Mouse (Mus musculus) layer of hippocampus, adult 2 months (tissue): Measurements from ENCODE around the gene Banf2. TPM values are rescaled to one million over a fixed set of nuclear protein-coding genes. Genes with fewer than 3 reads are reported as not detected.

ENCODE experiments used
- DNase-seq, 2 experiments: peaks; one replicate each; pipeline ENCODE4 v3.0.0; 2022; ENCODE audit warnings: low spot score in 2 of 2
- H3K27ac ChIP-seq: fragments of 200-600 bp; 2 replicates; pipeline ENCODE4 v1.8.1; 2022
- H3K4me3 ChIP-seq: fragments of 200-600 bp; 2 replicates; pipeline ENCODE4 v1.8.1; 2022; ENCODE audit warnings: mild to moderate bottlenecking
- CTCF ChIP-seq: fragments of 200-600 bp; conservative IDR thresholded peaks from 2 replicates; pipeline ENCODE4 v1.8.1; 2022; ENCODE audit warnings: antibody characterized with exemption, mild to moderate bottlenecking, moderate library complexity
- total RNA-seq, 2 experiments: library from RNA; stranded (reverse); gene quantifications; 2 replicates each; pipeline ENCODE4 v1.2.3; 2021

The Banf2 gene
- total RNA-seq, 2 experiments from 2014 or later: not detected

DNA sequence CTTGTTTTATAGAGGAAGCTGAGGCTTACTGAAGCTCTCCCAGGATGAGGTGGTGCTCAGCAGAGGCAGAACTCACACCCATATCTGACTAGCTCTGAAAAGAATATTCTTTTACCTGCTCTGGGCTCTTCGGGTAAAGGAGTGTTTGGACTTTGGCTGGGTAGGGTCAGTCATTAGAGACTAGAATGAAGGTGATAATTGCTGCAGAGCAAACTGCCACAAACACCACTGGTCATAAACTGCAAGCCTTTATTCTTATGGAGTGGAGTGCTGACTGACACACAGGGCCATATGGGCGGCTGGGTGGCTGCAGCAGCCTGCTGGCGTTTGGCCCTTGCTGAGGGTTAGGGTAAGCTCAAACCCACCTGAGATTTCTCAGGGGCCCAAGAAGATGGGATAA is 46.0 kb downstream of the Banf2 start:
- DNase-seq: no peak
- Histone ChIP-seq H3K4me3 (no peak overlapping the region), H3K27ac (no peak overlapping the region)
- TF ChIP-seq CTCF: no peak

DNA sequence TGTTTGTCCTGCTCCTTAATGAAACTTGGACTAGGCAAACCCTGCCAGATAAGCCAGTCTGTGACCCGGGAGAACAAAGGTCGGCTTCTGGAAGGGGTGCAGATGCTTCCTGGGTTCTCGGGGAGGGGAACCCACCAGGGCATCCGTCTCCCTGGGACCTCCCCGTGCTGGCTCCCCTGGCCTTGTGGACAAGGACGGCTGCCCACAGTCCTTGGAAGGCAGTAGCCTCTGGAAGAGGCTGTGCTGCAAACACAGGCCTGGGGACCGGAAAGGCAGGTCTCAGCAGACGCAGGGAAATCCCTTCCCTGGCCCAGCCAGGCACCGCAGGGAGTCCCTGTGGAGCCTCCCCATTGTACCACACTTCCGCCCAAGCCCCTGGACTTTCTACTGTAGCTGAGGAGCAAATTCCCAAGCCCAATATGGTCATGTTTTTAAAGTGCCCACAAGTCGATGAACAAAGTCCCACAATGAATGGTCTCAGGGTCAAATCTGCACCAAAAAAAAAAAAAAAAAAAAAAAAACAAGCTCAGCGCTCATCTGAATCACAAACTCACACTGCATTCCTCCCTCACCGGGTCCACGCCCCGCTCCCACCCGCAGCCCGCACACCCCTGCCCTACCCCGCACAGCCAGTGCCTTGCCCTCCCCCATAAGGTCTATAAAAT is 53.5 kb downstream of the Banf2 start:
- H3K4me3 ChIP-seq: no peak overlapping the region
- peak overlapping the region; percentile 43; the same call in 1 of the 2 replicates for H3K27ac ChIP-seq
- TF ChIP-seq CTCF: no peak
- no peak for DNase-seq

DNA sequence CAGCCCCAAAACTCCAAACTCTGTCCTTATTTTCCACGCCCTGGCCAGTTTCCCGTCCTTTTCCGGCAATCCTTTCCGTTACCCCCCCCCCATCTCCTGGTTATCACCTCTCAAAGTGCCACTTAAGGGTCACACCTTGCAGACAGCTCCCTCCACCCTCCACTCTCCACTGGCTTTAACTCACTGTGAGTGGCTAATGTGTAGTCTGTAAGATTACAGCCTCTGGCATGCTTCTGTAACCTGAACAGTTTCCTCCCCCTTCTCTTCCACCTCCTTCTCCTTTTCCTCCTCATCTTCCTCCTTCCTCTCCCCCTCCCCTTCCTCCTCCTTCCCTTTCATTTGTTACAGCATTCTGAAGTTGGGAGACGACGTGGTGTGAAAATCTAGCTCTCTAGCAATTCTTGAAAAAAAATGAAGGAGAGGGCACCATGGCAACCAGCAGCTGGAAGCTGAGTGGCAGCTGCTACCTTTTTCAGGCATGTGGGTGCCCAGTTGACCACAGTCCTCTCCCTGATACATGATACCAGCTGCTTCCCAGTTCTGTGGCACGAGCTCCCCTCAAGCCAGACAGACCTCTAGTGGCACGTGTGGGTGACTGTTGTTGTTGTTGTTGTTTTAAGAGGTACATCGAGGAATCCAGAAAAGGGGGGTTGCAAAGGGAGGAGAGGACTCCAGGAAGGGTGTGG is 55.2 kb downstream of the Banf2 start:
- no peak for TF ChIP-seq CTCF
- DNase-seq: no peak
- H3K27ac ChIP-seq: no peak overlapping the region
- no peak overlapping the region for H3K4me3 ChIP-seq

DNA sequence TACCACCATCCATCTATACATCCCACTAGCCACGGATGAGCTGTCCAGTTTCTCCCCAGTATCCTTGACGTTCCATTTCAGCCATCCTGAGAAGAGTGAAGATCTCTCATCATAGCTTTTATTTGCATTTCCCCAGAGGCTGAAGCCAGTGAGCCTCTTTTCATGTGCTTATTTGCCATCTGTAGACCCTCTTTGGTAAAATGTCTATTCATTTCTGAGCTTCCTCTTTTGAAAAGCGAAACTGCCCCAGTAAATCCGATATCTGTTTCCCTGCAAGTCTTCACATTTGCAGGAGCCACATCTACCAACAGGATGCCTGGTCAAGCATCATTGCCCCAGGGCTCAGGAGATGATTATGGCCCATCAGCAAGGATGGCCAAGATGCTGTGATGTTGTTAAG is 59.9 kb downstream of the Banf2 start:
- TF ChIP-seq CTCF: no peak
- Histone ChIP-seq H3K27ac (no peak overlapping the region), H3K4me3 (no peak overlapping the region)
- no peak for DNase-seq

DNA sequence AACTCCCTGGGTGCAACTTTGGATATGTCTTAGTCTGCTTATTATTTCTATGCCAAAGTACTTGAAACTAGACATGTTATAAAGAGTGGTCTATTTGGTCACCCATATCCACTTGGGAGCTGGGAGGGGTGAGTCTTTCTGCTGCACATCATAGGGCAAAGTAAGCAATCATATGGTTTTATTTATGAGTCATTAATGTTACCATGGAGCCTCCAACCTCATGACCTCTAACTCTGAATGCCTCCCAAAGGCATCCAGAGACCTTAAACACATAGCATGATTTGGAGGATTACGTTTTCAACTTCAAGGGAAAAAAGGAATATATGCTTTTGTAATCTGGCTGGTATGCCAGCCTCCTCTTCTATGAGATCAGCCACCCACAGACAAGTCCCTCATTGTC is 61.9 kb downstream of the Banf2 start:
- H3K27ac ChIP-seq: no peak overlapping the region
- TF ChIP-seq CTCF: no peak
- DNase-seq: no peak
- H3K4me3 ChIP-seq: no peak overlapping the region

DNA sequence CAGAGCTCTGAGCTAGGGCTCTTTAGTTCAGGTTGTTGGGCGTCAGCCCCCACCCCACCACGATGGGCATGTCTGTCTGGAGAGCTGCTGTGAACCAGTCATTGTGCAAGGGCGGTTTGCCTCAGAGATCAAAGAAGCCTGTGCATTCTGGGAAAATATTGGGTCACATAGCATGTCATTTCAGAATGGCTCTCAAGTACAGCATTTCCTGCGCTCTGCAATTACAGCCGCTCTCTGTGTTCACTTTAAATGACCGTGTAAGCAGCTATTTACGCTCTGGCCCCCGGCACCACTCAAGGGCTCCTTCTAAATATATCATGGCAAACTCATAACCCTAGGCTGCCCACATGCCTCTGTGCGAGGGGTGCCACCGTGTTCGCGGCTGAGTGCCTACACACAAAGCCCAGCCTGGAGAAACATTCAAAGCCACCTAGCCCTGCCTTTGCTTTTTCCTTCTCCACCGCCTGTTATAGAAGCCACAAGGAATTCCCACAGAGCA is 68.7 kb downstream of the Banf2 start:
- H3K4me3 ChIP-seq: no peak overlapping the region
- no peak for TF ChIP-seq CTCF
- DNase-seq: no peak
- no peak overlapping the region for H3K27ac ChIP-seq

DNA sequence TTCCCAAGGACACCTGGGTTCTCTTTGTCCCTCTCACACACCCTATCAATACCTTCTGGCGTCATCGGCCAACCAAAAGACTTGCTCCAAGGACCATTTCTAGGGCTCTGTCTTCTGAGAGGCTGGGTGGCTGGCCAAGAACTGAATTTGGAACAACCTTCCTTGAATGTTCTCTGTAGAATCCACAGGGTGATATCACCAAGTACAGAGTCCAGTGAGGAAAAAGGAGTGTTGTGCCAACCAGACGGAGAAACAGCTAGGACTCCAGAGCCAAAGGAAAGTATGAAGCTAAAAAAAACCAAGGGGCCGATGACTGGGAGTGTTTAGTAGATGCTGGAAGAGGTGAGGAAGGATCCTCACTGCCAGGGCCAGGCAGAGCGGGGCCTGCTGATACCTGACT is 74.5 kb downstream of the Banf2 start:
- Histone ChIP-seq H3K4me3 (no peak overlapping the region), H3K27ac (no peak overlapping the region)
- TF ChIP-seq CTCF: no peak
- no peak for DNase-seq

DNA sequence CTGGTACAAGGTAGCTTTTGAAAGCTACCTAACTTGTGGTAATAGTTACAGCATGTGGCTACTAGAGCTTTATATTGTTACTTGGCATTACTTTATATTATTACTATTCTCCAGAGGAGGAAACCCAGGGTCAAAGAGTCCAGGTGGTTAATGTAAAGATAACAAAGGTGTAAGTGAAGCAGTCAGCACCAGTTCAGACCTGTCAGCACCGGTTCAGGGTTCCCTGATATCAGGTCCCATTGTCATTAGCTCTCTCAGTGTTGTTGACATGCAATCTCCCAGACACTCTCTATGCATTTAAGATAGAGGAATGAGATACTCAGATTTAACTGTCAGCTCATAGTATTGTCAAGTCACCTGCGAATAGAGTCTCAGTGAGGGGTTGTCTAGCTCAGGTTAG is 75.0 kb downstream of the Banf2 start:
- TF ChIP-seq CTCF: no peak
- H3K4me3 ChIP-seq: no peak overlapping the region
- no peak overlapping the region for H3K27ac ChIP-seq
- no peak for DNase-seq

DNA sequence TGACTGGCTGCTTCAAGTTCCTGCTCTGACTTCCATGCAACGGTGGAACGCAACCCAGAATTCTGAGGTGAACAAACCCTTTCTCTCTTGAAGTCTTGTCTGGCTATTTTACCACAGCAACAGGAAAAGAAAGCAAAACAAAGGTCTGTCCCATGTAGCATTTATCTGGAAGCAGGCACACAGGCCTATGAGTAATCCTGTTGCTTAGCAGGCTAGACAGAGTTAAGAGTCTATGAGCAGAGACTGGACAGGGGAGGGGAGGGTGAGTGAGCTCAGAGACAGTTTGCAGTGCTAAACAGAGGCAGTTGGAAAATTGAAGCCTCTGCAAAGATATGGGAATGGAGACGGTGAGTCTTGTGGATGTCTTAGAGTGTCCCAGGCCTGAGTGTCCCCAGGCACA is 75.5 kb downstream of the Banf2 start:
- TF ChIP-seq CTCF: no peak
- no peak for DNase-seq
- Histone ChIP-seq H3K4me3 (no peak overlapping the region), H3K27ac (no peak overlapping the region)

DNA sequence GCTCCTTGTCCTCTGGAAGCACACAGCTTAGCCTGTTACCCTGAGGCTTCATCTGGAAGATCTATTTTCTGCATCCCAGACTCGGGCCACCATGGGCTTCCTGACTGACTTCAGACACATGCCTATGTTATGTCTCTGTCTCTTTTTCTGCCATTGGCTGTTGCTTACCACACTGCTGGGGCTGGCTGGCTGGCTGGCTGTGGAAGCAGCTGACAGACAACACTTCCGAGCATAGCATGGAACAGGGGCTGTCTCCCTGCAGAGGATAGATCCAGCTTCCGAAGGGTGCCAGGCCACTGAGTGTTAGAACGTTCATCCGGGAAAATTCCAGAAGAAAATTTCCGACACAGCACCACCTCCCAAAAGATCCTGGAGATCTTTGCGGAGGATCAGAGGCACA is 79.1 kb downstream of the Banf2 start:
- no peak for TF ChIP-seq CTCF
- DNase-seq: no peak
- Histone ChIP-seq H3K27ac (no peak overlapping the region), H3K4me3 (no peak overlapping the region)

DNA sequence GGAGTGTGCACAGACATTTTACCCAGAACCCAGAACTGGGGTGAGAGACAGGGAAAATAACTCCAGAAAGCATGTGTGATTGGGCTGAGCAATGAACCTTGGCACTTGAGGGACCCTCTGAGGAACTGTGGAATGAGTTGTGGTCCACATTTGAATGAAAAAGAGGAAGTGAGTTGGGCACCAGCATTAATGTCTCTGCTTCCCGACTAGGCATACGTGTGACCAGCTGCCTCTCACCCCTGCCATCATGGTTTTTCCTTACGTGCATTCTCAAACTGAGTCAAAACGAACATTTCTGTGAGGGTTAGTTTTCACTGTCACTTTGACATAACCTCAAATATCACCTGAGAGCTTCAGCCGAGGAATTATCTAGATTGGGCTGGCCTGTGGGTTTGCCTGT is 79.8 kb downstream of the Banf2 start:
- DNase-seq: no peak
- TF ChIP-seq CTCF: no peak
- Histone ChIP-seq H3K4me3 (no peak overlapping the region), H3K27ac (no peak overlapping the region)

DNA sequence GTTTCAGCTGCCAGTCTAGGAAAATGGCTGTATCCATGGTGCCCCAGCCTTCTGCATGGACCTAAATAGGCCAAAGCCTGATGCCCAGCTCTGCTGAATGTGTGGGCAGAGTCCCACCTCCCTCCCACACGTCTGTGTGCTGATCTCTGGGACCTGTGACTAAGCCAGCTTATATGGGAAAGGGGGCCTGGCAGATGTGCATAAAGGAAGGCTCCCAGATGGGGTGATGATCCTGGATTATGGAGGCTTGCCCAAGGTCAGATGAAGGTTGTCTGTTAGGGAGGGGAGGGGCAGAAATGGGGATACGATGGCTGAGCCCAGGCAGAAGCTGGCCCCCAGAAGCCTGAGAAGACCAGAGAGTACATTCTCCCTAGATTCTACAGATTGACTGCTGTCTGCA is 85.2 kb downstream of the Banf2 start:
- Histone ChIP-seq H3K27ac (no peak overlapping the region), H3K4me3 (no peak overlapping the region)
- TF ChIP-seq CTCF: no peak
- DNase-seq: no peak

DNA sequence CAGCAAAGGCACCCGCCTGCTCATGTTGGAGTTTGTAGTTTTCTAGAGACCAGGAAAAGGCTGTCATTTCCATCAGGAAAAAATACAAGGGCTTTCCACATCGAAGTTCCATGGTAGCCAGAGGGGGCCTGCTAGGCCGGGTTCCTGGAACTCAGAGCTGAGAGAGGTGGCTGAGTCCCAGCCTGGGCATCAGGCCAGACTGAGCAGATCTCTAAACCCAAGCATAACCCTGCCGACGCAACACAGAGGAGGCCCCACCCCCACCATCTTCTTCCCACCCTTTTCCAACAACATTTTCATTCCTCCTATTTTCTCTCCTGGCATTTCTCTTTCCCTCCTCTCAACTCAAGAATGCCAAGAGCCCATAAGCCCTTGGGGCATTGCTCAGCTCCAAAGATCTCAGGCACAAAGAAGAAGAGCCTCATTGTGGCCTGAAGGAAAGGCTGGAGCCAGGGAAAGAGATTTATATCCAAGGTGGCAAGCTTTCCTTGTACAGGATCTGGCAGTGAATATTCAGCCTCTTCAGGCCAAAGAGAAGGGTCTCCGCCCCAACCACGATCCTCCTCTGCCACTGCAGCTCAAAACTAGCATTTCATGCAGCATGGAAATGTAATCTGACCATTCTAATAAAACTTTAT is 87.4 kb downstream of the Banf2 start:
- DNase-seq: no peak
- TF ChIP-seq CTCF: 0 out of 2 replicates have a peak, but pooled peaks have one; percentile 9
- H3K27ac ChIP-seq: no peak overlapping the region
- no peak overlapping the region for H3K4me3 ChIP-seq
